Mouse (Mus musculus) lung, postnatal 36 days (tissue): ENCODE data around the gene Dpp4.

Experiments used
- DNase-seq: peaks from one replicate; pipeline ENCODE4 v3.0.0; 2022; ENCODE audit warnings: mixed read lengths

Gene Dpp4

DNA sequence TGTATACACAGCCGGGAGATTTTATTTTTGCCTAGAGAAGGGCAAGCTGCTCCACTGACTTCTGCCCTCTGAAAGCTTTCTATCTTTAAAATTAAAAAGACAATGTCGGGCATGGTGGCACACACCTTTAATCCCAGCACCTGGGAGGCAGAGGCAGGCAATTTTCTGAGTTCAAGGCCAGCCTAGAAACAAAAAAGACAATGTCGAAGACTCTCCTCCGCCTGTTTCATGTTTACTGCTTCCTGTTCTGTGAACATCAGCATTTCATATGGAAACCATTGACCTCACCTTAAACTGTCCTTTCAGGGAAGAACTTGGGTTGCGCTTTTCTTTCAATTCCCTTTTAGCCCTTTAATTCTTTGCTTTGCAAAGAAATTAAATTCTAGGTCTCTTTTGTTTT lies 3.8 kb downstream of the Dpp4 start:
- no peak for DNase-seq

DNA sequence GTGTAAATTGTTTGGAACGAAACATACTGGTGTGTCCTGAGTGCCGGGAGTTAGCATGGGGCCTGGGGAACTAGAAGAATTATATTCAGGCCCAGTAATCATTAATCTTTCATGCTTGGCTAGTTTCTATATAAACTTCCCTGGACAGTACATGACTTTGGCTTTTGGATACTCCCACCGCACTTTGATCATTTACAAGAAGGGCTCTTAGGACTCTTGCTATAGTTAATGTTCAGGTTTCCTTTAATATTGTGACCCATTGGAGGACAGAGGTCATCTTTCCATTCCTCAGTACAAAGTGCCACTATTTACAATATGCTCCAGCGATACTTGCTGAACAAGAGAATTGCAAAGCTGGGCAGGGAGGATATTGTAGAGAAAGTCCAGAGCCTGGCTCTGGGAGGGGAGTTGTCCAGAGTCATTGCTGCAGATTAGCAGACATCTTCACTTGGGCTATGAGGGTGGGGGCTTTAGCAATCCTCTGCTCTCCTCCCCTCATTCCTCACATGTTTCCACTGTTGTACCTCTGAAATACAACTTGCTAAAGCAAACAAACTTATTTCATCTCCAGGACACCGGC lies 8.4 kb downstream of the Dpp4 start:
- no peak for DNase-seq

DNA sequence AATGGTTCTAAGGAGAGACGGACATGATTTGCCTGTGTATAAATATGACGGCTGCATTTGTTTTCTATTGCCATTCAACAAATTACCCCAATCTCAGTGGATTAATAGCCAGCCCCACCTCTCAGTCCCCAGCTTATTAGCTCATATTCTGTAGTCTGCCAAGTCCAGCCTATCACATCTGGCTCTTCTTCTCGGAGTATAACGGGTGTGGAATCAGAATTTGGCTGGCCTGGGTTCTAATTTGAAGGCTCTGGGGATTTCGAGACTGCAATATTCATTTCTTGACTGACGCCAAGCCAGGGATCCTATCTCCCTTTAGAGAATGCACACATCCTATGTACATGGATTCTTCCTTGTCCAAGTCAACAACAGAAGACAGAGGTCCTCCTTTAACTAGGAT lies 11.0 kb downstream of the Dpp4 start:
- no peak for DNase-seq

DNA sequence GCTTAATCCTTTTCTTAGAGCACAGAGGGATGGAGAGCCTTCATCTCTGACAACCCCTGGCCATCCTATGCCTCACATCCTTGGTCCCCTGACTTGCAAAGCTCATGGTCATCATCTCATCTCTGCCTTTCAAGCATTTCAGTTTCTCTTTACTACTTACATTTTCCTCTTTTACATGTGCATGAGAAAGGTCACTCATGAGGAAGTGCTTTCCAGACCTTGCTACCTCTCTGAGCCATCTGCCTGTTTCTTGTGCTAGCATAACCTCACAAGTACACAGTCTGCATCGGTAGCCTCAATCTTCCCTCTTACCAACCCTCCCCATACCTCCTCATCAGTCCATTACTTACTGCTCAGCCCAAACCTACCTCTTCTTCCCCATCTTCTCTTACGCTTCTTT lies 12.2 kb downstream of the Dpp4 start:
- no peak for DNase-seq

DNA sequence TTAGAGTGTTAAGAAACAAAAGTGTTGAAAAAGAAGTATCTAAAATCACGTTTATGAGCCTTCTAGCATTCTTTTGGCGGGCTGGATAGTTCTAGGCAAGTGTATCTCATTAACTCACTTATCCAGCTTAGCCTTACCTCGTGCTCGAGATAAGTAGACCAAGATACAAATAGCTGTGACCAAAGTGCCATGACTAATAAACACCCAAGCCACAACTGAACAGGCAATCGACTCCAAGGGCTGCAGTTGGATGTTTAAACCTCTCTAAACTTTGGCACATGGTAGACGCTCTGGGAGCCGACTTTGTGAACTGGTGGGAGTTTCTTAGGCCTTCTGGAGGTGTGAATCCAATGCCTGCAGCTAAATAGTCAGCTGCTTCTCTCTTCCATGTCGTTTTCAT lies 12.7 kb downstream of the Dpp4 start:
- no peak for DNase-seq

DNA sequence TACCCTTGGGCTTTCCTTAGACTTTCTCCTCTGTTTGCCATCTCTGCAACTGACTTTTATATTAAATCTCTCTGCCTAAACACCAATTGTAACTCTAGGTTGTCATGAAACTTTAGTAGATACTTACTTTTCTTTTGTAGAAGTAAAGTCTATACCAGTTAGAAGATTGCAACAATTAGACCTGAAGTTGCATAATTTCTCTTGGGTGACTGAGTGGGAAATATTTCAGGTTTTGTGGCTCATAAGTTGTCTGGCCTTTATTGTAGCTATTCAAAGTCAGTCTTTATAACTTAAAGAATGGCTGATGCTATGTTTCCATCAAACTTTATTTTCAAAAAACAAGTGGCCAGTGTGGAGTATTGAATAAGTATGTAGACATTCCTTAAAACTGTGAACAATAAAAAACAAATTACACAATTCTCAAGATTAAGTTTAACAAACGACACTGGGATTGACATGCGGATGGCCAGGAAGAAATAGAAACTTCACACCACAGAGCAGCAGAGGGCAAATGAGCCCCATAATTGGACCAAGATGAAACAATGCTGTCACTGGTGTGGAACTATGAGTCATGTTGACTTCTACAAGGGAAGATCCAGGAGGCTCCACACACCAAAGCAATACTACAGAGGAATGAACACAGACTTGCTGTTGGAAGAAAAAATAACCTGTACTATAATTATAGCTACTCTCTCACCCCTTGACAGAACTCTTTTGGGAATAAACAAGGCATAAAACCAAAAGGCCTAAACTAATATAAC lies 13.7 kb downstream of the Dpp4 start:
- no peak for DNase-seq

DNA sequence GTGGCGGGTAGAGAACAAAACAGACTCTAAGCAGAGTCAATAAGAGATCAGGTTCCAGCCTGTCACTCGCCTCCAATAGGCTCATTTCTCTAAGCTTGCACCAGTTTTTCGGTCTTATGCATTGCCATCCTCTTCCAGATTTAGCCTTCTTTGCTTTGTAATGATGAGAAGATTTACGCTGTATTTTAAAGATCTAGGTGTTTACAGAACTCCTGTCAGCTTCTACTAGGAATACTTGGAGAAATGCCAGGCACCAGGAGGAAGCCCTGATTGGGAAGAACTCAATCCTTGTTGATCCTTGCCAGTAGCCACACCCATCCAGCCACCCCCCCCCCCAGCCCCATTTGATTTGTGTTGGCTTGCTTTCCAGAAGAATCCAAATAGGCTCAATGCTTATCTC lies 14.4 kb downstream of the Dpp4 start:
- DNase-seq: peak; percentile 23

DNA sequence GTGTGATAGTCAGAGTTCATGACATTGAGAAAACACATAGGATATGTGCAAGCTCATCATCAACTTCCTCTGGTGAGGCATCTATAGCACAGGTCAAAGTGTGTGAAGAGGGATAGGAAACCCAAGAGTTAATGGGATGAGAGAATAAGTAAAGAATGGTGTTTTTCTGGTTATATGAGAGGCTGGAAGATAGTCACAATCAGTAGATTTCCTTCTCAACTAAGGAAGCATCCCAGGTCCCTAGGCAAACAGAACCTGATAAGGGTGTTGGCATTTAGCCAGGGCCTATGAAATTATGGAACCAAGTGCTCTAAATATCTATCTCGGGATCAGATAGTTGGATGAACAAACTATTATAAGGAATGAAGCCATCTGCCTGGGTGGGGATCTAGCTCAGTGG lies 15.2 kb downstream of the Dpp4 start:
- peak; percentile 19 for DNase-seq

DNA sequence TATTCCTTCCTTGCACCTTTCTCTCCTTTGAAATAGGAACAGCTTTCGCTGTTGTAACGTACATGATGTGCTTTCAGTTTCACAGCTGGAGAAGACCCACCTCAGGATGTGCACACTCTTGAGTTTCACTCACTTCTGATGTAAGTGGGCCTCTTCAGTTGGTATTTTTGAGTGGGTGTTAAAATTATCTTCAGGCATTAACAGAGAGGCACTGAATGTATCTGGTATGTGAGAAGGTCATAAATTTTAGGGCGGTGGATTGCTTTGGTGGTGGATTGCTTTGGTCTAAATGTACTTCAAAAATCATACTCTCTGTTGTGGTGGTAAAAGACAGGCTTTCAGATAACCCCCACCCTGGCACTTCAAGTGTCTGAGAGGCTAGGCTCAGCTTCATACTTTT lies 17.2 kb downstream of the Dpp4 start:
- peak; percentile 10 for DNase-seq

DNA sequence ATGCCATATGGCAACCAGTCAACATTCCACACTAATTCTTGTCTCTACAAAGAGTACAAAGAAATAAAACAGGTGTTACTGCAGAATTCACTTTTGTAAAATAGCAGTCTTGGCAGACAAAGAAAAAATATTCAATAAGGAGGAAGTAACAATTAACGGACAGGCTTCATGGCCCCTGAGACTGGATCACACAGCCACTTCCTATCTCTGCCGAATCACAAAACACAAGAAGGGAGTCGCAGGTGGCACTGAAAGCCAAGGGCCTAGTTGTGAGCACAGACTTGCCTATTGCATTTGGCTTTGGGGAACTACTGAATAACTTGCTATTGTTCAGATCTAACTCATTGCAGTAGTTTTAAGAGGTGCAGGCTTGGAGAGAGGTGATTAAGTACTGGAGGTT lies 19.9 kb downstream of the Dpp4 start:
- DNase-seq: no peak

DNA sequence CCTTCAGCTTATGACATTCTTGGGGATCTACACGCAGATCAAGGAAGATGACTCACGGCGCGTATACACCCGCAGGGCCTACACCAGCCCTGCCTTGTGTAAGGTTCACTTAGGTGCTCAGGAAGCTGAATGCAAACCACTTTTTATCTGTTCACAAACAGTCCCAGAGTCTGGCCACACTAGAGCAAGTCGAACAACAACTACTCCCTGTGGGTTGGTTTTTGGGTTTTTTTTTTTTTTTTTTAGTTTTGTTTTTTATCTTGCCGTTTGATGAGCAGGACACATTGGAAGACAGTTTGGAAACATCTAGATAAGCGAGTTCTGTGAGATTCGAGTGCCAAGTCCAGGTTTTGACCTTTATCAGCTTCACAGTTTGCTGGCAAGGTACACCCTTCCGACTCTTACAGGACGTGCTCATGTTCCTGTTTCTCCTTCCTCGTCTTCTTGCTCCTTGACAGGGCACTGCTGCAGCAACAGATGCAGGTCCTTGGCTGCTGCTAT lies 21.0 kb downstream of the Dpp4 start:
- peak; percentile 20 for DNase-seq

DNA sequence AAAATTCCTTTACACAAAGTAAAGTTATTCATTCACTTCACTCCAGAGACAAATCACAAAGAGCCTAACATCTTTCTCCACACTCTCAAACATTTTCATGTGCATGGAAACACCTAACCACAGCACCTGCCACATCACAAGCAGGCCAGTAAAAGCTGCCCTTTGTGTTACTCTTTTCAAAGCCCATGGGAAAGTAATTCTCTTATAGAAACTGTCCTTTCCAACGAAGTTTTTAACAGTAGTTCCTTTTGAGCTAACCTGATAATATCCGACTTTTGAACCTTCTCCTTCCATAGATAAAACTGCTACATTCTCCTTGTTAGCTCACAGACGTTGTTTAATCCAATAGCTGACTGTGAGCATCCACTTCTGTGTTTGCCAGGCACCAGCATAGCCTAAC lies 21.7 kb downstream of the Dpp4 start:
- no peak for DNase-seq

DNA sequence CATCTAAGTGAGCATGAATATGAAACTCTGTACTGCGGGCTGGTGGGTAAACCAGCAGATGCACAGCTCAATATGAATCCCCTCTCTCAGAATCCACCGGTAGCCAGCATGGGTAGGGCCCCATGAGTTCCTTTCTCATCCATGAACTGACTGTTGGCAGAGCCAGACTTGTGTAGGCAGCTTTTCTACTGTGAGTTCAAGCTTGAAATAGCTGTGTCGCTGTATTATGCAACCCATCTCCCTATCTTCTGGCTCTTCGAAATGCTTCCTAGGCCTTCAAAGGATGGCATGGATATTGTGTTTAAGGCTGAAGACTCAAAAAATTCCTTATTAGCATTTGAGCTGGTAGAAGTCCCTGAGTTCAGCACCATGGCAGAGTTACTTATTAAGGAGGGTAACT lies 23.2 kb downstream of the Dpp4 start:
- no peak for DNase-seq

DNA sequence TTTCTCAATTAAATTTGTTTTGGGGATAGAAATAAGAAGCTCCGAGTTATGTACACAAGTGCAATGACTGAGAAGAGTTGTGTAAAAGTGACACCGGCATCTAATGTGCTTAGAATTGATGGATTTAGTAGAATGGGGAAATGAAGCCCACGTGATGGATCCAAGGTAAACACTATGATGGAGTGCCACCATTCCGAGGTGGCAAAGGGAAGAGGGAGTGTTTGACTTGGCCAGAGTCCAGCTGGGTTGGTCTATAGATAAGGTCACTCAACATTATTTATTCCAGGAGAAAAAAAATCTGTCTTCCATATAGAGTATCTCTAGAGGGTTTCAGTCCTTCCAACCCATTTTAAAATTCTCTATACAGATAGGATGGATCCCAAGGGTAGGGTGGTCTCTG lies 28.8 kb downstream of the Dpp4 start:
- DNase-seq: peak; percentile 84

DNA sequence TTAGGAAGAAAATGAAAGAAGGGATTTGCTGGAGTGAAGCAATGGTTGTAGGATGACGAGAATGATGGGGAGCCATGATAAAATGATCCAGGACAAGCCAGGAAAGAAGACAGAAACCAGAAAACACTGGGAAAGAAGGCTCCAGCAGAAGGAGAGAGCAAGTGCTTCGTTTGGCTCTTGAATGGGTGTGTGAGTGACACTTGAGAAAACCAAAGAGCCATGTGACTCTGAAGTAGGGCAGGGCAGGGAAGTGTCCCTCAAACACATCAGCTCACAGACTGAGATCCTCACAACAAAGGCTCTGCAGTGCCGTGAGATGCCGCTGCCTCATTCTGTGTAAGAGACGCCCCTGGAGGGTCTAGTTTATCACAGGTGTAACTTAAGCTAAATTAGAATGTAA lies 29.6 kb downstream of the Dpp4 start:
- DNase-seq: peak; percentile 72

DNA sequence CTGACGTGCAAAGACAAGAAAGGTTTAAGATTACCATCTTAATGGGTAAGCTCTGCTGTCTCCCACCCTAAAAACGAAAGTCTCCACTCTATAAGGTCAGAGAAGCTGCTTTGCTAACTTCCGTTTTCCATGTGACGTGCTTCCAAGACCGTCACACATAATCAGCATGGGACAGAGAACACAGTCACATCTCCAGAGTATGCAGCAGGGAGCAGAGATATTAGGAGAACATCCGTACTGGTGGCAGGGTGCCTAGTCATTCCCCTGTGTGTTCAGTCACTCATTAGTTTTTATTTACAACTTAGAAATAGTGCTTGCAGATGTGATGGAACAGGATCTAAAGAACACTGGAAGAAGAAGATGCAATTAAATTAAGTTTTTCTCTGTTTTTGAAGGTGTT lies 30.3 kb downstream of the Dpp4 start:
- DNase-seq: no peak

DNA sequence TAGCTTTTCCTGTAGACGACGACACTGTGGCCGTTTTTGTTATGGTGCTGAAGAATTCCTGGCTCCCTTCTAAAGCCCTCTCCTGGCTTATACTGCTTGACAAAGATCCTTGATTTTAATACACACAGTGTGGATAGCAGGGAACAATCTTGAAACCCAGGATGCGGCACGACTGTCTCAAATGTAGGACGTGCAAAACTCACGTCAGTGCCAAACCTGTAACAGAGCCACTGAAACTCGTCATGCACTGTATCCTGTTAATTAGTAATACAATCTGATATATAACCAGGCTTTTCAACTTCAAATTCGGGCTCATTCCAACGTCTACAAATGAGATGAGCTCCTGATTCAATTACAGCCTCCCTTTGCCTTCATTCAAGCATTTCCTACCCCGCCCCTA lies 38.3 kb downstream of the Dpp4 start:
- DNase-seq: no peak

DNA sequence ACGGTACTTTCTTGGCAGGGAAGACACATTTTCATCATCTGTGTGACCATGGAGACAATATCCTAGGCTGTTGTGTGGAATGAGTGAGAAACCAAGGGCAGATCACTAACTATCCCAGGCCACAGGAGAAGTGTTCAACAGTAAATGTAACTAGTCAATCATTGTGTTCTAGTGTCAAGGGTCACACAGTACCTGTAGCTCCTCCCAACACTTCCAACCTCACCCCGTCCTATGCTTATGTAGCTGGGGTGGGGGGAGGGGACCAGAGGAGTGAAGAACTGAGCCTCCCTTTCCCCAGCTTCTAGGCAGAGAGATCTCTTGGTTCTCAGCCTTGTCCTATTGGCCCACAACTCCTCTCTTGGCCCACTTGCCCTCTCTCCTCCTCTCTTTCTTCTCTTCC lies 42.0 kb downstream of the Dpp4 start:
- no peak for DNase-seq

DNA sequence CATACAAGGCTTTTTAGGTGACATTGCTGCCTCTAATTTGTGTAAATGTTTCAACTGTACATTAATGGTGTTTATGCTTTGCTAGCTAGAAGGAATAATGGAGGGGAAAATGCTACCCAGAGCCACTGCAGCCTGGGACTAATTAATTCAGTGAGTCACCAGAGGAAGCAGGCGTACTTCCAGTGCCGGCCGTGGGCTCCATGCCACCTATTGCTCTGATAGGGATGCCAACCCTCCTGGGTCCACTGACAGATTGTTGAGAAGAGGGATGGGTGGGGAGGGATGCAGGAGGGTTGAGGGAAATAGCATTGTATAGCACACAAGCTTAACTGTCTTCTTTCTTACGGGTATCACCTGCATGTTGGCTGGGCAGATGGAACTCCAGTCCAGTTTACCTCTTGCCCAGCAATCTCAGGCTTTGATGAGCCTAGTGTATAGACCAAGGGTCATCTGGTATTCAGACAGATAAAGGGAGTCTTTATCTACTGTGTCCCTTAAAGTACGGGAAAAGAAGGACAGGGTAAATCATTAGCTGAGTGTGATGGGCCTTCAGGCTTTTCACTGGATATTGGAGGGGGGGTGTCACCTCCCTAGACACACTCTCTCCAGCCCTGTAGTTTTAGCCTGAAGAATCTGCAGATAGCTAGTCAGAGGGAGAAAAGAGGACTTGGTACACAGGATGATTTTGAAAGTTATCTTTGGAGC lies 43.5 kb downstream of the Dpp4 start:
- no peak for DNase-seq

DNA sequence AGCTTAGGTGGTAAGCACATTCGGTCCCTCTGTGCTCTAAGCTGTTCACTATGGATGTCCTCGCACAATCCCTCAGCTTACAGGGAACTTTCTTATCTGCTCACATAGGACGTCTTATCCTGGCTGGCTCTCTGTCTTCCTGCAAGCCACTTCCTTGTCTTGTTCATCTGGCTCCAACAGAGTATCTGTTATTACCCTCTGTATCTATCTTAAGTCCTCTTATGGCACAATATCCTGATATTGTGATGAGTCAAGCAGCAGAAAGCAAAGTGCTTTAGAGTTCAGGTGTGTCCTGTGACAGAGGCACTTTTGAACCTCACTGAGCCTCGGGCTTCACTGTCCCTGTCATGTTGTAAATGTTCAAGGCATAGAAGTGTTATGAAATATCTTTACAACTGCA lies 48.4 kb downstream of the Dpp4 start:
- no peak for DNase-seq

DNA sequence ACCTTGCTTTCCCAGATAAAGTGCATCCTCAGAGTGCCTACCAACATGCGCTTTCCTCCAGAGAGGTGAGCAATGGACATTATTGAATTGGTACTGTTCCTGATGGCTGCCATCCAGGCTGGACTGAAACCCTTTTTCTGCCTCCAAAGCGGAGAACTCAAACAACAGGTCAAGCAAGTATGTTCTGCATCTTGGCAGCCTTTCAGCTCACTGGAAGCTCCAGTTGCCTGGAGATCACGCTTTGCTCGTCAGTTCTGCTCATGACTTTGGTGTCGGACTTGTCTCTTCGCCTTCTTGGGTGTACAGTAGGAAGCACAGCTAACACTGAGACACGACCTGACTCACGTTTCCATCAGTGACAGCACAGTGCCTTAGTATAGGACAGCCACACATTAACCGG lies 49.8 kb downstream of the Dpp4 start:
- peak; percentile 48 for DNase-seq

DNA sequence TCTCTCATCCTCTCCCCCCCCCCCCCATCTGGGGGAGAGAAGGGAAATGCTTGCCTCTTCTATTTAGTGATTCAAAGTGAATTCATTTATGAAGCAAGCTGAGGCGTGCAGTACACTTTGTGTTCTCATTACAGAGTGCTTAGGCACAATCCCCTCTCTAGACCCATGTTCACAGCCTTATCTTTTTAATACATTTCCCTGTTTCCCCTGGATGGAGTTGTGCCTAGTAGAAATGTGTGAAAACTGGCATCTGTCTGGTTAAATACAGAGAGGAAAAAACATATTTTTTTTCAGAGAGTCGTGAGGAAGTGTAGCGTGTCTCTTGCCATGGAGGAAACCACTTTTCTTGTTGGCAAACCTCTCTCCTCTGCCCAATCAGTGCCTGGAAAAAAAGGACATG lies 50.5 kb downstream of the Dpp4 start:
- DNase-seq: no peak

DNA sequence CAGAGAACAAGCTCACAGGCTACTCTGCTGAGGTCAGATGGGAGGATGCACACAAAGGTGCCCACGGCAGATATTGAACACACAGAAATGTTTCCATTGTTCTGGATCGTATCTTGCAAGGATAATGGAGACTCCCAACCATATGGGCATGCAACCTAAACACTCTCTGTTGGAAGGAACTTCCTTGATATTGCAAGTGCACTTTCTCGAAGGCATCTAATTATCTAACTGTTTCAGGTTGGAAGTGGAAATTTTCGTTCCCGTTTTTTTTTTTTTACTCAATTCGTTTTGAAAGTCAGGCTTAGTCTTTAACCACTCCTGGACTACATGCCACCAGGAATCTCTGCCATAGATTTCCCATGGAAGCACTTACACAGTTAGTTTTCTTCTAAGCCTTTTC lies 51.2 kb downstream of the Dpp4 start:
- DNase-seq: no peak

DNA sequence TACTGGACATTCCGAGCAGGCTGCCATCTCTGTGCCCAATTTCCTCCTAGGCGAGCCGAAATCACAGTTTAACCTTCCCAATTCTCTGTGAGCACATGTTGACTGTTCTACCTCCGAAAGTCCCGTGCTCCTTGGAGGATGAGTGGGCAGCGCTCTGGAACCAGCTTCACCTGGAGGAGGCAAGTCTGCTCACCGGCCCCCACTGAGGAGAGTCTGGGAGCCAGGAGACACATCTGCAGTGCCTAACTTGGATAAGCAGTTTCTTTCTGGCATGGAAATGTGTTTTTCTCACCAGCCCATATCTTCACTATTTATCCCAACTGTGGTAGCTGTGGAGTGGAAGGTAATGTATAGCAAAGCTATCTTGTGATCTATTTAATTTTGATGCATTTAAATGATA lies 54.8 kb downstream of the Dpp4 start:
- no peak for DNase-seq
